Mouse (Mus musculus) stomach, postnatal 0 days (tissue): ENCODE results near the gene Zc3h12a. TPM values are rescaled to one million over a fixed set of nuclear protein-coding genes. Genes with fewer than 3 reads are reported as not detected.

Source experiments
- ATAC-seq: fragments of 200-750 bp; cut with Nextera tagmentation; 2 replicates; pipeline ENCODE4 v1.8.0; 2017; ENCODE audit not compliant: low FRiP score, low TSS enrichment
- DNase-seq: peaks from one replicate; pipeline ENCODE4 v3.0.0-alpha.2; 2016; ENCODE audit warnings: low spot score
- H3K27ac ChIP-seq: fragments of 300-500 bp; sonication (generic); replicated peaks from 2 replicates; pipeline ENCODE4 v1.5.1; 2014; ENCODE audit warnings: mild to moderate bottlenecking, control low read depth
- H3K27me3 ChIP-seq: fragments of 300-500 bp; sonication (generic); 2 replicates; pipeline ENCODE4 v1.6.1; 2014; ENCODE audit warnings: low read length; ENCODE audit not compliant: control insufficient read depth, insufficient read depth
- H3K36me3 ChIP-seq: fragments of 300-500 bp; sonication (generic); 2 replicates; pipeline ENCODE4 v1.6.1; 2014; ENCODE audit warnings: low read length, mixed read lengths; ENCODE audit not compliant: control insufficient read depth, insufficient read depth
- H3K4me1 ChIP-seq: fragments of 300-500 bp; sonication (generic); replicated peaks from 2 replicates; pipeline ENCODE4 v1.6.1; 2014; ENCODE audit warnings: antibody characterized with exemption; ENCODE audit not compliant: control insufficient read depth, insufficient read depth
- H3K4me2 ChIP-seq: fragments of 300-500 bp; sonication (generic); replicated peaks from 2 replicates; pipeline ENCODE4 v1.6.1; 2014; ENCODE audit warnings: low read depth, mild to moderate bottlenecking, control low read depth, moderate library complexity
- H3K4me3 ChIP-seq: fragments of 300-500 bp; sonication (generic); 2 replicates; pipeline ENCODE4 v1.5.1; 2014; ENCODE audit warnings: low read depth, low read length, control low read depth
- H3K9ac ChIP-seq: fragments of 300-500 bp; sonication (generic); 2 replicates; pipeline ENCODE4 v1.6.1; 2014; ENCODE audit warnings: mild to moderate bottlenecking, low read length, control low read depth, mixed read lengths
- H3K9me3 ChIP-seq: fragments of 300-500 bp; sonication (generic); 2 replicates; pipeline ENCODE4 v1.6.1; 2016; ENCODE audit warnings: low read length; ENCODE audit not compliant: control insufficient read depth
- CTCF ChIP-seq: IDR thresholded peaks from 2 replicates; pipeline ENCODE4 v1.5.1; 2016; ENCODE audit warnings: antibody characterized with exemption, low read depth, mild to moderate bottlenecking, moderate library complexity
- EP300 ChIP-seq: optimal IDR thresholded peaks from 2 replicates; pipeline ENCODE3; 2016; ENCODE audit warnings: antibody characterized with exemption
- WGBS: fragments of 180-500 bp; shearing (Covaris S2); extraction: QIAGEN DNeasy Blood & Tissue Kit; methylation state at CpG from one replicate; pipeline ENCODE4 v1.1.7; 2014; 5-methylcytosine and 5-hydroxymethylcytosine counted together
- polyA plus RNA-seq: library from polyadenylated mRNA; unstranded; fragments of >200 nt; fragmentation: Nextera tagmentation; extraction: Ambion mirVana; gene quantifications from 2 replicates; pipeline ENCODE4 v1.2.1, GENCODE M21; 2015

The Zc3h12a gene
- polyA plus RNA-seq, 1 experiment from 2014 or later = 2.7 TPM

GRCm38 (mm10) chr4:125078698-125079097, 48.9 kb downstream of the Zc3h12a start:
- Histone ChIP-seq H3K9me3 (no peaks in the 10 kb centered on the region), H3K27me3 (no peaks in the 10 kb centered on the region), H3K4me3 (no peak overlapping the region), H3K4me2 (no peak overlapping the region), H3K4me1 (no peaks in the 10 kb centered on the region), H3K36me3 (peaks cover 9% of the 10 kb centered on the region; the same call in 1 of the 2 replicates), H3K27ac (no peak overlapping the region), H3K9ac (no peak overlapping the region)
- WGBS = 91% methylated on average over 2 of the region's 2 CpGs
- ATAC-seq (no peak), DNase-seq (no peak)
- no peak for TF ChIP-seq EP300

- Histone ChIP-seq H3K4me1 (no peaks in the 10 kb centered on the region), H3K36me3 (peaks cover 19% of the 10 kb centered on the region; the same call in 1 of the 2 replicates), H3K4me2 (no peak overlapping the region), H3K9me3 (no peaks in the 10 kb centered on the region), H3K4me3 (no peak overlapping the region), H3K27ac (no peak overlapping the region), H3K27me3 (no peaks in the 10 kb centered on the region), H3K9ac (no peak overlapping the region)
- 91% methylated on average over 2 of the region's 2 CpGs for WGBS
- no peak for ATAC-seq
- no peak for TF ChIP-seq EP300
- no peak for TF ChIP-seq CTCF
- no peak for DNase-seq
These were observed 49.9 kb downstream of the Zc3h12a start for GRCm38 (mm10) chr4:125077700-125078099.

Other genes starting within 250 kb of the Zc3h12a start
- 0.17 TPM in 1 of 2 replicates, not detected in the other for gene Epha10, start 246.9 kb downstream of the Zc3h12a start, polyA plus RNA-seq
- 6.1 and 6.9 TPM in 2 replicates for gene 9930104L06Rik, start 190.8 kb downstream of the Zc3h12a start, polyA plus RNA-seq
- gene Cdca8, start 188.5 kb downstream of the Zc3h12a start, polyA plus RNA-seq = 26.9 and 34.9 TPM in 2 replicates
- gene Rspo1, start 141.4 kb downstream of the Zc3h12a start, polyA plus RNA-seq = 6.3 and 6.9 TPM in 2 replicates
- gene Gnl2, start 111.3 kb downstream of the Zc3h12a start, polyA plus RNA-seq = 36.1 and 37.3 TPM in 2 replicates
- gene Dnali1, start 62.1 kb downstream of the Zc3h12a start, polyA plus RNA-seq = 0.05 and 0.06 TPM in 2 replicates
- gene Snip1, start 61.2 kb downstream of the Zc3h12a start, polyA plus RNA-seq = 13.0 and 13.6 TPM in 2 replicates
- 28.3 and 28.4 TPM in 2 replicates for gene Meaf6, start 42.7 kb downstream of the Zc3h12a start, polyA plus RNA-seq